Mouse (Mus musculus): ENCODE measurements around the gene 1700001P01Rik. TPM values are rescaled to one million over a fixed set of nuclear protein-coding genes. Genes with fewer than 3 reads are reported as not detected.
A peak's percentile ranks its signal among the peaks of the same experiment; 100 is the strongest.

1700001P01Rik gene
- polyA plus RNA-seq, 1 experiment from 2014 or later, result 0.31 TPM

- Histone ChIP-seq H3K4me1 (replicated peaks; ENCODE audit: control insufficient read depth, insufficient read depth, low read length) (peaks cover 26% of the 10 kb centered on the region), H3K9ac (ENCODE audit: low read length) (no peak overlapping the region), H3K36me3 (ENCODE audit: control insufficient read depth, insufficient read depth, low read length) (peaks cover 86% of the 10 kb centered on the region), H3K9me3 (ENCODE audit: control insufficient read depth, low read length) (no peaks in the 10 kb centered on the region), H3K27me3 (replicated peaks; ENCODE audit: control insufficient read depth, insufficient read depth, low read length) (no peaks in the 10 kb centered on the region), H3K27ac (ENCODE audit: low read depth) (no peak overlapping the region), H3K4me2 (ENCODE audit: low read length) (no peak overlapping the region), H3K4me3 (ENCODE audit: low read depth, low read length) (no peak overlapping the region)
- WGBS, result 49% methylated on average over 4 of the region's 4 CpGs
- DNase-seq (ENCODE audit: low spot score) (no peak), ATAC-seq (replicated peaks; ENCODE audit: low FRiP score, low TSS enrichment, low read depth) (no peak)
Observed at GRCm38 (mm10) chr11:97819102-97819501, 43.4 kb upstream of the 1700001P01Rik start.

DNA sequence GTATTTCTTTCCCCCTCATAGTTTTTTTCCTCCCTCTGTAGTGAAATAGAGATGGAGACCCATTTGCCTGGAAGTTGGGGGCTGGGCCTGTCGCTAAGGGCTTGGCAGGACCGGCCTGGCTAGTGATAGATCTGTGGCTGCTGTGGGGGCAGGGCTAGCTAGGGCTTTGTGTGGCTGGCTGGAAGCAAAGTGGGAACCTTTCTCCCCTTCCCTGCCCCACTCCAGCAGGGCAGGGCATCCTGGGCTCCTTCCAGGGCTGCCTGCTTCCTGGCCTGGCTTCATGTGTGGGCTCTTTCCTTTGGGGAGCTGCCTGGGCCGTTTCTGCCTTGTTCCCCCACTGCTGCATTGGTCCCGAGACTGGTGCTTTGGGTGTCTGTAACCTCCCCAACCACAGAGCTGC is 42.9 kb upstream of the 1700001P01Rik start:
- H3K27me3 ChIP-seq (replicated peaks; ENCODE audit: control insufficient read depth, insufficient read depth, low read length), result no peaks in the 10 kb centered on the region
- WGBS, result 14% methylated on average over 4 of the region's 4 CpGs
- ATAC-seq (replicated peaks; ENCODE audit: low FRiP score, low TSS enrichment, low read depth) (0 out of 2 replicates have a peak, but pooled peaks have one; percentile 37), DNase-seq (ENCODE audit: low spot score) (no peak)
- no peaks in the 10 kb centered on the region for H3K9me3 ChIP-seq (ENCODE audit: control insufficient read depth, low read length)
- H3K27ac ChIP-seq (ENCODE audit: low read depth), result peak overlapping the region; percentile 33; the same call in 1 of the 2 replicates
- no peak overlapping the region for H3K4me3 ChIP-seq (ENCODE audit: low read depth, low read length)
- H3K9ac ChIP-seq (ENCODE audit: low read length), result 0 out of 2 replicates have a peak overlapping the region, but pooled peaks have one; percentile 7
- H3K36me3 ChIP-seq (ENCODE audit: control insufficient read depth, insufficient read depth, low read length), result peaks cover 87% of the 10 kb centered on the region
- H3K4me2 ChIP-seq (ENCODE audit: low read length), result no peak overlapping the region
- peaks cover 31% of the 10 kb centered on the region for H3K4me1 ChIP-seq (replicated peaks; ENCODE audit: control insufficient read depth, insufficient read depth, low read length)

GRCm38 (mm10) chr11:97818003-97818402 is 42.3 kb upstream of the 1700001P01Rik start:
- Histone ChIP-seq H3K36me3 (ENCODE audit: control insufficient read depth, insufficient read depth, low read length) (peaks cover 89% of the 10 kb centered on the region), H3K9ac (ENCODE audit: low read length) (0 out of 2 replicates have a peak overlapping the region, but pooled peaks have one; percentile 7), H3K9me3 (ENCODE audit: control insufficient read depth, low read length) (no peaks in the 10 kb centered on the region), H3K27me3 (replicated peaks; ENCODE audit: control insufficient read depth, insufficient read depth, low read length) (no peaks in the 10 kb centered on the region), H3K4me3 (ENCODE audit: low read depth, low read length) (no peak overlapping the region), H3K27ac (ENCODE audit: low read depth) (no peak overlapping the region), H3K4me1 (replicated peaks; ENCODE audit: control insufficient read depth, insufficient read depth, low read length) (peaks cover 36% of the 10 kb centered on the region), H3K4me2 (ENCODE audit: low read length) (no peak overlapping the region)
- DNase-seq (ENCODE audit: low spot score) (no peak), ATAC-seq (replicated peaks; ENCODE audit: low FRiP score, low TSS enrichment, low read depth) (no peak)
- 54% methylated on average over 6 of the region's 6 CpGs for WGBS

DNA sequence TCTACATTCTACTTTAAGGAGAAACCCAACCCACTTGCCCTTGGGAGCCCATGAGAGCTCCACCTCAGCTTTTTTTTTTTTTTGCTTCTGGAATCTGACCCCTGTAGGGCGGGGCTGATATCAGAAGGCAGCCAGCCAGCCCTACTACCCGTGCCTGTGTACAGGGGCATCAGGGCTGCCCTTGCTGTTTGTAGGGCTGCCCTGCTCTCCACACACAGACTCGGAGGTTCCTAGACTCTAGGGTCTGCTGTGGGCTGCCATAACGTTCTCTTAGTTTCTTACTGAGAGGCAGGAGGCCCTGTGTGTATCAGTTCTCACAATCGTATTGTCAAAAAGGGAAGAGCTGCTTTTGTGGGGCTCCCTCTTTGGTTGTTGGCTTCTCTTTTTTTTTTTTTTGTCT is 41.7 kb upstream of the 1700001P01Rik start:
- H3K27me3 ChIP-seq (replicated peaks; ENCODE audit: control insufficient read depth, insufficient read depth, low read length), result no peaks in the 10 kb centered on the region
- 0 out of 2 replicates have a peak overlapping the region, but pooled peaks have one; percentile 16 for H3K27ac ChIP-seq (ENCODE audit: low read depth)
- peaks cover 85% of the 10 kb centered on the region for H3K36me3 ChIP-seq (ENCODE audit: control insufficient read depth, insufficient read depth, low read length)
- no peak for DNase-seq (ENCODE audit: low spot score)
- no peaks in the 10 kb centered on the region for H3K9me3 ChIP-seq (ENCODE audit: control insufficient read depth, low read length)
- ATAC-seq (replicated peaks; ENCODE audit: low FRiP score, low TSS enrichment, low read depth), result 0 out of 2 replicates have a peak, but pooled peaks have one; percentile 33
- no peak overlapping the region for H3K4me3 ChIP-seq (ENCODE audit: low read depth, low read length)
- H3K4me1 ChIP-seq (replicated peaks; ENCODE audit: control insufficient read depth, insufficient read depth, low read length), result peaks cover 42% of the 10 kb centered on the region
- no peak overlapping the region for H3K4me2 ChIP-seq (ENCODE audit: low read length)
- WGBS, result 36% methylated on average over 5 of the region's 5 CpGs
- H3K9ac ChIP-seq (ENCODE audit: low read length), result no peak overlapping the region

GRCm38 (mm10) chr11:97816916-97817315 is 41.2 kb upstream of the 1700001P01Rik start:
- DNase-seq (ENCODE audit: low spot score), result no peak
- H3K4me3 ChIP-seq (ENCODE audit: low read depth, low read length), result no peak overlapping the region
- H3K36me3 ChIP-seq (ENCODE audit: control insufficient read depth, insufficient read depth, low read length), result peaks cover 80% of the 10 kb centered on the region
- H3K27me3 ChIP-seq (replicated peaks; ENCODE audit: control insufficient read depth, insufficient read depth, low read length), result no peaks in the 10 kb centered on the region
- H3K9me3 ChIP-seq (ENCODE audit: control insufficient read depth, low read length), result no peaks in the 10 kb centered on the region
- peaks cover 47% of the 10 kb centered on the region for H3K4me1 ChIP-seq (replicated peaks; ENCODE audit: control insufficient read depth, insufficient read depth, low read length)
- no peak for ATAC-seq (replicated peaks; ENCODE audit: low FRiP score, low TSS enrichment, low read depth)
- no peak overlapping the region for H3K4me2 ChIP-seq (ENCODE audit: low read length)
- 50% methylated on average over 9 of the region's 9 CpGs for WGBS
- H3K27ac ChIP-seq (ENCODE audit: low read depth), result 0 out of 2 replicates have a peak overlapping the region, but pooled peaks have one; percentile 16
- H3K9ac ChIP-seq (ENCODE audit: low read length), result no peak overlapping the region

GRCm38 (mm10) chr11:97816176-97816575 is 40.5 kb upstream of the 1700001P01Rik start:
- H3K4me3 ChIP-seq (ENCODE audit: low read depth, low read length), result no peak overlapping the region
- no peak overlapping the region for H3K4me2 ChIP-seq (ENCODE audit: low read length)
- WGBS, result 68% methylated on average over 5 of the region's 5 CpGs
- H3K36me3 ChIP-seq (ENCODE audit: control insufficient read depth, insufficient read depth, low read length), result peaks cover 73% of the 10 kb centered on the region
- DNase-seq (ENCODE audit: low spot score), result no peak
- no peaks in the 10 kb centered on the region for H3K27me3 ChIP-seq (replicated peaks; ENCODE audit: control insufficient read depth, insufficient read depth, low read length)
- ATAC-seq (replicated peaks; ENCODE audit: low FRiP score, low TSS enrichment, low read depth), result no peak
- H3K27ac ChIP-seq (ENCODE audit: low read depth), result no peak overlapping the region
- H3K9ac ChIP-seq (ENCODE audit: low read length), result no peak overlapping the region
- peaks cover 53% of the 10 kb centered on the region for H3K4me1 ChIP-seq (replicated peaks; ENCODE audit: control insufficient read depth, insufficient read depth, low read length)
- H3K9me3 ChIP-seq (ENCODE audit: control insufficient read depth, low read length), result no peaks in the 10 kb centered on the region

GRCm38 (mm10) chr11:97815736-97816135 is 40.0 kb upstream of the 1700001P01Rik start:
- 83% methylated on average over 11 of the region's 11 CpGs for WGBS
- H3K27ac ChIP-seq (ENCODE audit: low read depth), result no peak overlapping the region
- no peak overlapping the region for H3K4me3 ChIP-seq (ENCODE audit: low read depth, low read length)
- no peak for ATAC-seq (replicated peaks; ENCODE audit: low FRiP score, low TSS enrichment, low read depth)
- DNase-seq (ENCODE audit: low spot score), result no peak
- peaks cover 72% of the 10 kb centered on the region for H3K36me3 ChIP-seq (ENCODE audit: control insufficient read depth, insufficient read depth, low read length)
- H3K27me3 ChIP-seq (replicated peaks; ENCODE audit: control insufficient read depth, insufficient read depth, low read length), result no peaks in the 10 kb centered on the region
- no peak overlapping the region for H3K9ac ChIP-seq (ENCODE audit: low read length)
- H3K4me1 ChIP-seq (replicated peaks; ENCODE audit: control insufficient read depth, insufficient read depth, low read length), result peaks cover 56% of the 10 kb centered on the region
- no peak overlapping the region for H3K4me2 ChIP-seq (ENCODE audit: low read length)
- no peaks in the 10 kb centered on the region for H3K9me3 ChIP-seq (ENCODE audit: control insufficient read depth, low read length)

DNA sequence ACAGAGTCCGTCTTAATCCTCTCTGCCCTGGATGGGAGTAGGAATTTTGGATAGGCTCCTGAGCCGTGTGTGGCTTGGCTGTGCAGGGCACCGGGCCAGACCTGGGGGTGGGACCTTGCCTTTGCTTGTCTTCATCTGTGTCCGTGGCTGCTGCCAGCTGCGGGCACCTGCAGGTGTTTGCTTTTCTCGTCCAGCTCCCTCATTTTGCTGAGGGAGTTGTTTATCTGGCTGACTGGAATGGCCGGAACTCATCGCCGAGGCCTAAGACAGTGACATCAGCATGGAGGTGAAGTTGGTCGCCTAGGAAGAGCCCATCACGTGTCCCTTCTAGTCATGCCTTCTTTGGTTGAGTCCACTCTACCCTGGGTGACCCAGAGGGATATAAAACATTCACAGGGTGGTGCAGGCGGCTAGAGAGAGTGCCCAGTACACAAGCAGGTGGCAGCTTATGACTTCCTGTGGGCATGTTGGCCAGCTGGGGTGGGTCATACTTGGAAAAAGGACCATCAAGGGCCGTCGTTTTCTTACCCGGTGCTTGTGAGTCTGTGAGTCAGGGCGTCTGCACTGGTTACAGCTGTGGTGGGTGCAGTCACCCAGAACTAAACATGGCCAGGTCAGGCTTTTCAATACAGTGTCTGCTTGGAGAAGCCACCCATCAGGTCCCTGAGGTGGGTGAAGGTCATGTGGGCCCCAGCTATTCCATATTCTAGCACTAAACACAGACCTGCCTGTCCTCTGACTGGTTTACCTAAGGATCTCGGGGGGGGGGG is 38.2 kb upstream of the 1700001P01Rik start:
- Histone ChIP-seq H3K27me3 (replicated peaks; ENCODE audit: control insufficient read depth, insufficient read depth, low read length) (no peaks in the 10 kb centered on the region), H3K9me3 (ENCODE audit: control insufficient read depth, low read length) (no peaks in the 10 kb centered on the region), H3K27ac (ENCODE audit: low read depth) (no peak overlapping the region), H3K9ac (ENCODE audit: low read length) (no peak overlapping the region), H3K4me3 (ENCODE audit: low read depth, low read length) (no peak overlapping the region), H3K4me2 (ENCODE audit: low read length) (no peak overlapping the region), H3K4me1 (replicated peaks; ENCODE audit: control insufficient read depth, insufficient read depth, low read length) (peaks cover 71% of the 10 kb centered on the region), H3K36me3 (ENCODE audit: control insufficient read depth, insufficient read depth, low read length) (peaks cover 71% of the 10 kb centered on the region)
- DNase-seq (ENCODE audit: low spot score), result no peak
- 76% methylated on average over 17 of the region's 17 CpGs for WGBS
- ATAC-seq (replicated peaks; ENCODE audit: low FRiP score, low TSS enrichment, low read depth), result no peak
